Mouse (Mus musculus) E14TG2a.4 (cell line): ENCODE measurements around the gene A730009L09Rik.

Experiments
- H3K27me3 ChIP-seq: 2 replicates; pipeline ENCODE4 v1.6.1; 2014; ENCODE audit warnings: low read length, control low read depth; ENCODE audit not compliant: insufficient read depth
- H3K36me3 ChIP-seq: 2 replicates; pipeline ENCODE4 v1.6.1; 2014; ENCODE audit warnings: low read length, control low read depth; ENCODE audit not compliant: insufficient read depth
- H3K4me1 ChIP-seq: replicated peaks from 2 replicates; pipeline ENCODE4 v1.6.1; 2014; ENCODE audit warnings: low read depth, low read length, control low read depth
- H3K4me3 ChIP-seq: replicated peaks from 2 replicates; pipeline ENCODE4 v1.5.1; 2014; ENCODE audit warnings: mild to moderate bottlenecking, low read length
- H3K9me3 ChIP-seq: 2 replicates; pipeline ENCODE4 v1.6.1; 2014; ENCODE audit warnings: low read length, control low read depth
- CTCF ChIP-seq: conservative IDR thresholded peaks from 2 replicates; pipeline ENCODE4 v1.5.1; 2014; ENCODE audit warnings: low read length
- NANOG ChIP-seq: IDR thresholded peaks from 2 replicates; pipeline ENCODE4 v1.6.1; 2014; ENCODE audit warnings: borderline replicate concordance, low read length, mixed read lengths
- POU5F1 ChIP-seq: IDR thresholded peaks from 2 replicates; pipeline ENCODE4 v1.6.1; 2014; ENCODE audit warnings: low read length, borderline replicate concordance

Gene A730009L09Rik

DNA sequence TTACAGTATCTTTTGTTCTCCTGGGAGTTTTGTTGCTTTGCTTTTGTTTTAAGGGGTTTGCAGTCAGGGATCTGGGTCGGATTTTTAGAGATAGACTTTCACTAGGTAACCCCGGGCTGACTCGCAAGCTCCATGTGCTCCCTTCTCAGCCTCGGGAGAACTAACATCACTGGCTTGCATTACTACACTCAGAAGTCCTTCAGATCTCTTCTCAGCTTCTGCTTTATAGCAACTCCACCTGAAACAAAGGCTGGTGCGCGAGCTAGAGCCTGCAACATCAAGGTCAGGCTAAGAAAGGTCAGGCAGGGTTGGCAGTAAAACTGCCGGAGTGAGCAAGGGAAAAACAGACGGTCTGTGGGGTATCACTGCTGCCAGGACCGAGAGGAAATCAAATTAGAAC is 34.2 kb downstream of the A730009L09Rik start:
- Histone ChIP-seq H3K4me1 (no peaks in the 10 kb centered on the region), H3K36me3 (no peaks in the 10 kb centered on the region), H3K4me3 (no peak overlapping the region), H3K9me3 (0 out of 2 replicates have a peak, but pooled peaks cover 6% of the 10 kb centered on the region), H3K27me3 (peaks cover 3% of the 10 kb centered on the region)
- TF ChIP-seq NANOG (no peak), POU5F1 (no peak), CTCF (no peak)

DNA sequence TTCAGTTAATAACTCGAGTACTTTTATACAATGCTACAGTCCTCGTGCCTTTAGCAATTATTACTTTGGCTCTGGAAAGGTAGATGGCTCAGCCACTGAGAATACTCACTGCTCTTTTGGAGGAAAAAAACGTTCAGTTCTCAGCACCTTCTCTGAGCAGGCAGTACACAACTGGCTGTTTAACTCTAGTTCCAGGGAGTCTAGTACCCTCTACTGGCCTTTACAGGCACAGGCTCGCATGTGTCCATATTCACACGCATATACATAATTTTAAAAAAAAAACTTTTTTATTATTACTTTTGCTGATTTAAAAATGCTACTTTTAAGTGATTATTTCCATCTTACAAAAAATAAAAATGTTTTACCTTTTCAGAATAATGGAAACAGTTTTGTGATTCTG is 35.5 kb downstream of the A730009L09Rik start:
- Histone ChIP-seq H3K4me3 (no peak overlapping the region), H3K36me3 (no peaks in the 10 kb centered on the region), H3K27me3 (peaks cover 5% of the 10 kb centered on the region), H3K4me1 (no peaks in the 10 kb centered on the region), H3K9me3 (0 out of 2 replicates have a peak, but pooled peaks cover 6% of the 10 kb centered on the region)
- TF ChIP-seq POU5F1 (no peak), NANOG (no peak), CTCF (peak; percentile 40)

DNA sequence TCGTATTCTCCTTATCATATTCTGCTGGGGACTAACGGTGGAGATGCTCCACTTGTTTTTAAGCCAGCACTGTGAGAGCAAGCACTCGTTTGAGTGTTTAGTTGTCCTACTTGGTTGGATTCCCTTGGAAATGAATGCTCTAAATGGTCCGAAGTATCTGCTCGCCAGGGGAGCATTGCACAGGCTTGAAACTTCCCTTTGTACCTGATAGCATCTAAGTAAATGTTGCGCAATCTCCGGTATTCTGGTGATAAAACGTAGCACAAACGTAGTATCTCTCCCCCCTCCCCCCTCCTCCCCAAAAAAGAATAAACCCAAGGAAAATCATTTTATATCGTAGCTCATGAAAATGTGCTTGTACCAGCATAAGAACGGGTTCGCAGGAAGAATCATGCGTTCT is 39.1 kb downstream of the A730009L09Rik start:
- Histone ChIP-seq H3K9me3 (peaks cover 4% of the 10 kb centered on the region; the same call in 1 of the 2 replicates), H3K4me1 (no peaks in the 10 kb centered on the region), H3K27me3 (peaks cover 14% of the 10 kb centered on the region), H3K36me3 (no peaks in the 10 kb centered on the region), H3K4me3 (no peak overlapping the region)
- no peak for TF ChIP-seq NANOG
- TF ChIP-seq POU5F1, result no peak
- no peak for TF ChIP-seq CTCF

DNA sequence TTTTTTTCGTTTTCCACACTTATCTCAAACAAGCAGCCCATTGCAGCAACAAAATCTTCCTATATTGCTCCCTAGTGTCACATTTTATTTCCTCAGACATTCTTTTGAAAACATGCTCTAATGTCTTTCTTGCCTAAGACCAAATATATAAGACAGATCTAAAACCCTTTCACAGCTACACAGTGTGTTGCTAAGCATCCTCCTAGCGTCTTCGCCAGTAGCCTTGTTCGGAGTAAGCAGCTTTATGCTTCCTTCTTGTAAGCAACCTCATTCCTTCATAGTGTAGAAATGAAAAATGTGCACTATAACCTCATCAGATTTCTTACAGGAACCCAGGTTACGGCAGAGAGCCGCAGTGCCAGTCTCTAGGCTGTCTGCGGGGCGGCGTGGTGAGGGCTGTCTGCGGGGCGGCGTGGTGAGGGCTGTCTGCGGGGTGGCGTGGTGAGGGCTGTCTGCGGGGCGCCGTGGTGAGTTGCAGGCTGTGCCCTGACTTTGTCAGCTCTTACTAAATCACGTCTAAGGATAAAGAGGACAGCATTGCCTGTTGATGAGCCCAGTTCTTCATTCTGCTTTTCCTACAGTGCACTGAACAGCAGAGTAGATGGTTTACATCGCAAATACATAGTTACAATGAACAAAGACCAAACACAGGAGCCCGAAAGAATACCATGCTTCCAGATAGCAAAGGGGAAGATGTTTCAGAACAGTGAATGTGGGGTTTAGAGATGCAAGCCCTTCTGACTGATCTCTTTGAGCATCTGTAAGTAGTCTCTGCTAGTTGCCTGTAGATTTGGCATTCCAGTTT is 43.4 kb downstream of the A730009L09Rik start:
- Histone ChIP-seq H3K4me3 (peak overlapping the region; percentile 21; the same call in 1 of the 2 replicates), H3K4me1 (no peaks in the 10 kb centered on the region), H3K27me3 (peaks cover 11% of the 10 kb centered on the region), H3K9me3 (peaks cover 4% of the 10 kb centered on the region; the same call in 1 of the 2 replicates), H3K36me3 (no peaks in the 10 kb centered on the region)
- TF ChIP-seq CTCF (no peak), POU5F1 (no peak), NANOG (no peak)

- H3K36me3 ChIP-seq, result no peaks in the 10 kb centered on the region
- no peak overlapping the region for H3K4me3 ChIP-seq
- TF ChIP-seq NANOG (no peak), CTCF (peak; percentile 92)
- peaks cover 4% of the 10 kb centered on the region; the same call in 1 of the 2 replicates for H3K9me3 ChIP-seq
- H3K27me3 ChIP-seq, result peaks cover 9% of the 10 kb centered on the region
- no peaks in the 10 kb centered on the region for H3K4me1 ChIP-seq
Observed at GRCm38 (mm10) chr16:84559569-84560278, 44.8 kb downstream of the A730009L09Rik start.

- Histone ChIP-seq H3K9me3 (peaks cover 4% of the 10 kb centered on the region; the same call in 1 of the 2 replicates), H3K4me3 (no peak overlapping the region), H3K27me3 (peaks cover 9% of the 10 kb centered on the region), H3K36me3 (no peaks in the 10 kb centered on the region), H3K4me1 (no peaks in the 10 kb centered on the region)
- no peak for TF ChIP-seq NANOG
- TF ChIP-seq CTCF, result no peak
- no peak for TF ChIP-seq POU5F1
Observed at GRCm38 (mm10) chr16:84560279-84560602, 45.3 kb downstream of the A730009L09Rik start.
